Mouse (Mus musculus) cerebellum, adult 9-11 months (tissue): Measurements from ENCODE around the gene Map1b.

Source experiments
- DNase-seq: peaks from one replicate; pipeline ENCODE4 v3.0.0; 2022

The Map1b gene

DNA sequence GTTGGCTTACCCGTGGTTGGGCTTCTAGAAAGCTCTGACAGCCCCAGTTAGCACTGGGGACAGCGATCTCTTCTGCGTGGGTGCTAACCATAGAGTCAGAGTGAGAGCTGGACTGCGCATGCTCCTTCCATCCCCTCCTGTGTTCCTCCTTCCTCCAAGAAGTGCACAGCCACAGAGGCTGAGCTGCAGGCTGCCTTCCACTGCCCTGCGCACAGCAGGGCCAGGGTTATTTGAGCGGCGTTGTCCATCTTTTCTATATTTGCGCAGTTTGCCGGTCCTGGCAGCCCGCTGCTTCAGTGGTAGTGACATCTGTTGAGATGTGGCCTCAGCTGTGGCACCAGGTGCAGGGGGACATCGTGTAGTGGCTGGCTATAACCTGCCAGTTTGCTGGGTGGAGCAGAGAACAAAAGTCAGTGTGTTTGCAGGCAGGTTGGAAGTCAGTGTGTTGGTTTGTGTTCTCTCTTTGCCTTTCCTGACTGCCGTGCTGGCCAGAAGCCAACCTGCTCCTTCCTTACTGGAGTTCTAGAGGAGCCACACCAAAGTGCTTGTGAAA, 118.1 kb downstream of the Map1b start:
- peak; percentile 62 for DNase-seq

DNA sequence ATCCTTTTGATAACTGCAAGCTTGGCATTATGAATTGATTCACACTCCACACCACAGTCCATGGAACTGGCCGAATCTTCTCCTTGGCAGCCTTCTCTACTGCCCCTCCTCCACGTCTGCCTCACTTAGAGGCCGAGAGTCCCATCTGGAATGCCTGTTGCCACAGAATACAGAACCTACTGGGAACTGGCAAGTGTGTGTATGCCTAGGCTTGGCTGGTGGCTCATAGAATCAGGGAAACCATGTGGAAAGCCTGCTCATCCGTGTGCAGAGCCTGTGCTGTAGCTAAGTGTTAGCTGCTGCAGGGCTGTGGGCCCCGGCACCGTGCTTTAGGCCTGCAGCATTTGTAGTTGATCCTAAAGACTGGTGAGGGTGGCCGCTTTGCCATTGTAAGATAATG, 119.1 kb downstream of the Map1b start:
- peak; percentile 92 for DNase-seq

GRCm38 (mm10) chr13:99395531-99395930, 120.8 kb downstream of the Map1b start:
- no peak for DNase-seq

GRCm38 (mm10) chr13:99394694-99395093, 121.6 kb downstream of the Map1b start:
- no peak for DNase-seq

GRCm38 (mm10) chr13:99393128-99393527, 123.2 kb downstream of the Map1b start:
- DNase-seq, result no peak

DNA sequence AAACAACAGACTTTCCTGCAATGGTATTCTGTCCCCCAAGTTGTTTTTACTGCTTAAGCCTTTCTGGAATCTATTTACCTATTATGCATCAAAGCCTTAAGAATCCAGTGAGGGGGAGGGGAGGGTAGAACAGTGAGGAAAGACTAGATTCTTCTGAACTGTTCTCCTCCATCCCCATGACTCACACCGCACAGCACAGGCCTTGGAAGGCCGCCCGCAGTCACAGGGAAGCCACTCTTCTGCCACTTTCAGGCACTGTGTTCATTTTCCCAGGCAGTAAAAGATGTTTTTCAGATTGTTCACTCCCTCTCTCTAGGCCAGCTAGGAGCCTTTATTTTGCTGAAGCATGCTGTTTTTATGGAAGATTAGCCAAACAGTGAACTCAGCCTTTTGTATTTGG, 124.9 kb downstream of the Map1b start:
- DNase-seq, result peak; percentile 77

DNA sequence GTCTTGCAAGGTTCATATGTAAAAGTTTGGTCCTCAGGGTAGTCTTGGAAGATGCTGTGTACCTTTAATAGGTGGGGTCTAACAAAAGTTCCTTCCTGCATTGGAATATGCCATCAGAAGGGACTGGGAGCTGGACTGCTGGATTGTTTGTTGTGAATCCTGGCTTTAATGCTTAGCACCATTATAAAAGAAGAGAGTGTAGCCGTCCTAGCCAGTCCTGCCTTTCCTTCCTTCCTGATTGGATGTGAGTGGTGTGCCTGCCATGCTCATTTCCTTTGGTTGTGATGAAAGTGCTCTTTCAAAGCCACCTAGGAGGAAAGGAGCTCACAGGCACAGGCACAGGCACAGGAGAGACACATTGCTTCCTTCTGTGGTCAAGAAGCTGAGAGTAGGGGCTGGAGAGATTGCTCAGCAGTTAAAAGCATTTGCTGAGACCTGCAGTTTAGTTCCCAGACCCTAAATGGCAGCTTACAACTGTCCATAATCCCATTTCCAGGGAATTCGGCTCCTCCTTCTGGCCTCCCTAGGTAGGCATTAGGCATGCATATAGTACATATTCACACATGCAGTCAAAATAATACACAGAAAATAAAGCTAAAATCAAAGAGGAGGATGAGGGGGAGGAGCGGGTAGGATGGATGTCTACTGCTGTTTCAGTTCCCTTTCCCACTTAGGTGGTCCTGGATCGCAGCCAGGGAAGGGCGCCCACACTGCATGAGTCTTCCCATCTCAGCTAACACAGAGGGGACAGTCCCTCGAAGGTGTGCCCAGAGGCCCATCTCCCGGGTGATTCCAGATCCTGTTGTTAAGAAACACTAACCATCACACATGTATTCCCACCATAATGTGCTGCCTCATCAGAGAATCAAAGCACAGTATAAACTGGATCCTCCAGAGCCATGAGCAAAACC, 128.2 kb downstream of the Map1b start:
- no peak for DNase-seq

DNA sequence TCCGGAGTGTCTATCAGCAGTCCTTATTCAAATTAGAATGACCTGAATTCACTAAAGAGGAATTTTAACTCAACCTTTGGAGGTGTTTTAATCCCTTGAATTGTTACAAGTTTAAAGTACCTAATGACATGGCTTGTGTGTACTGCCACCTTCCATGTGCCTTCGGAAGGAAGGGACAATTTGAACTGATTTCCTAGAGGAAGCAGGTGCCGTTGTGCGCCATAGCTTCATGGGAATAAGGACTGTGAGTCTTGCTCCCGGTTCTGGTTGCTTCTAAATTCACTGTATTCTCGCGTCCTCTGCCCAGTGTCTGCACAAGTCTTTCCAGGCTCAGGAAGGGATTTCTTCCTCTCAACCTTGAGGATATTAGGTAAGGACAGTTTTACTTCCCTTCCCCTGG, 130.0 kb downstream of the Map1b start:
- DNase-seq, result no peak

DNA sequence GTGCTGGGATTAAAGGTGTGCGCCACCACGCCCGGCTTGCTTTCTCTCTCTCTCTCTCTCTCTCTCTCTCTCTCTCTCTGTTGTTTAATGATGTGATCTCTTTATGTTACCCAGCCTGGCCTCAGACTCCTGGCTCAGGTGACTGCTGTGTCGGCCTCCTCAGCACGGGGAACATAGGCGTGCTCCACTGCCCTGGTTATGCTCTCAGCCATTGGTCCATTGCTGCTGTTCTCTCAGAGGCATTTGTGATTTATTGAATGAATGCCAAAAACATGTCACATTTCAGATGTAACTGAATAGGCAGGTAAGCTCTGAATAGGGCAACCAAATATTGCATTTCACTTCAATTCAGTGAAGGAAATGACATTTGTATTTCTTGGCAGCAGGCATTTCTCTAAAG, 130.4 kb downstream of the Map1b start:
- DNase-seq, result no peak

DNA sequence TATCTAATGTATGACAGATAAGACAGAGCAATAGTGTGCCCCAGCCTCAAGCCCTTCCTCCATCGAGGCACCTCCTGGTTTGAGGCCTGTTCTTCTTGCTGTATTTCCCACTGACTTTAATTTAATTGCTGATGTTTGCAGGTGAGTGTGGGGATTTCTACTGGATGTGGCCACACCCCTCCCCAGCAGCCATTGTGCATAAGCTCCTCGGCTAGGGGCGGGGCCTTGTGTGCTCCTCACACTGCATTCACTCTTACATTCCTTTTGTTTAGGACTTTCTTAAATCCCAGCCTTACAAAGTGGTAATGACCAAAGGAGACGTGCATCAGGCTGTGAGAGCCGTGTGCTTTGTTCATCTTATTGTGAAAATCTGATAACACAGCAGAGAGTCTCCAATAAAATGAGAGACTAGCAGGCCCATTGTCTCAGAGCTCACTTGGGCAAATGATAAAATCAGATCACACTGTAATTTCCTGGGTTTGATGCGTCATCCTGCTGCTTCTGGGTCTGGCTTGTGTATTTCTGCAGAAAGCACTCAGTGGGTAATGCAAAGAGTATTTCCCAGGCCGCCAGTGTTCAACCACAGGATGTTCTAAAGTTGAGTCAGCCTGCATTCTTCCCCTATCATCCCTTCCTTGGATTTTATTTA, 131.7 kb downstream of the Map1b start:
- DNase-seq, result no peak

DNA sequence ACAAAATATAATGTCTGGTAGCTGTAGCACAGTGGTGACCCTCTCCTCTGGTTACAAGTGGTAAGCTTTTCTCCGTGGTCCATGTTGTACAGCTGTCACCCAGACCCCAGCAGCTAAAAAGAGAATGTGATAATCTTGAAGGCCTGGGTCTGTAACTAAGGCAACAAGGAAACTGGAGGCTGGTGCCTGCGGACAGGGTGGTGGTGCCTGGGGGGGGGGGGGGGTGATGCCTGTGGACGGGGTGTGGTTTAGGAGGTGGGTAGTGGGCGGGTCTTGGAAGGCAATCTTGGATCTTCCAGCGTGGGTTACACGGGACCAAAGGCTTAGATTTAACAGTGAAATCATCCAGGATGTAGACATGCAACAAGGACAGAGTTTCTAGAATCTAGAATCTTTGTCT, 134.0 kb downstream of the Map1b start:
- no peak for DNase-seq

DNA sequence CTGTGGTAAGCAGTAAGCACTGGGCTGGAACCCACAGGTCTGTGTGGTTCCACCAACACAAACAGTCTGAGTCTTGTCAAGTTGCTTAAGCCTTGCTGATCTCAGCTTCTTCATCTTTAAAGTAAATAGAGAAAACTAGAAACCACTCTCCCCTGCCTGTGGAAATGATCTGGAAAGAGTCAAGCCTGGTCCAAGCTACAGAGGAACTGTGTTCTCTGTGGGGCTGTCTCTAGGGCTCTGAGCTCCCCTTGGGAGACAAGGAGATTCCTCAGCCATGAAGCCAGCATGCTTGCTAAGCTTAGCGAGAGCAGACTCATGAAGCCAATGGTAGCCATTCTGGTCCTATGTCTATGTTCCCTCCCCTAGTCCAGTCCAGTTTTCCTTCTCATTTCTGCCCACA, 138.1 kb downstream of the Map1b start:
- no peak for DNase-seq

DNA sequence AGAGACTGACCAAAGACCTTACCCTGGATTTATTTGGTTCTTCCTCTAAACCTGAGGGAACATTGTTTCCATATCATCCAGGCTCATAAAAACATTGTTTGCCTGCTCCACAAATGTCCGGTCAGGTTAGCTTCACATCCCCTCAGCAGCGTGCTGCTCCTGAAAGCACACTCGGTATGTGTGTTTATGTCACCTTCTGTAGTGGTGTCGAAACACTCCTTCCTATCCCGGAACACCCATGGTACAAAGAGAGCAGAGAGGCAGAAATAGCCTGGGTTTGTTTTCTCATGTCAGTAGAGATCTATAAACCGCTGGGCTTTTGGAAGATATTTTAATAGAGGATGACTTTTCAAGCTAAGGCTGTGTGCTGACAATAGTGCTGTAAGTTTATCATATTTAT, 139.3 kb downstream of the Map1b start:
- DNase-seq, result no peak

- DNase-seq, result peak; percentile 82
Observed at GRCm38 (mm10) chr13:99375550-99375949, 140.8 kb downstream of the Map1b start.

- no peak for DNase-seq
Observed at GRCm38 (mm10) chr13:99374191-99374590, 142.1 kb downstream of the Map1b start.

DNA sequence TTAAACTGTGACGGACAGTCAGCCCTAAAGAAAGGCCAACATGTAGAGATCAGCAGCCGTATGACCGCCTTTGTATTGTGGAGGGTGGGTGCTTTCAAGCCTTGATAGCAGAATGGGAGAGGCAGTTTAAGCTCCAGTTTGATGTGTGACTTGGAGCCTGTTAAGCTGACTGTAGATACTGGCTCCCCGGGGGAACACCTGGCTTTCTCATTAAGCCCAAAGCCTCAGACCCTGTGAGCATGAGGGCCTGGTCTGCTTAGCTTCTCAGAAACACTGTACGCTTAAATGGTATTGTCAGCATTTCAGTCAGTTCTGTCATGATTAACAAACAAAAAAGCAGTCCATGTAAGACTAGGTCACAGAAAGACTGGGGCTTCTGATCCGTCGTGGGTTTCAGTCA, 142.7 kb downstream of the Map1b start:
- no peak for DNase-seq
